Mouse (Mus musculus) fat pad, adult 2 months (tissue): ENCODE data around the gene Myo5c.

Experiments used
- DNase-seq: peaks from one replicate; pipeline ENCODE4 v3.0.0-alpha.2; 2011; ENCODE audit warnings: low read depth, low spot score; ENCODE audit errors: extremely low read depth

Gene Myo5c

DNA sequence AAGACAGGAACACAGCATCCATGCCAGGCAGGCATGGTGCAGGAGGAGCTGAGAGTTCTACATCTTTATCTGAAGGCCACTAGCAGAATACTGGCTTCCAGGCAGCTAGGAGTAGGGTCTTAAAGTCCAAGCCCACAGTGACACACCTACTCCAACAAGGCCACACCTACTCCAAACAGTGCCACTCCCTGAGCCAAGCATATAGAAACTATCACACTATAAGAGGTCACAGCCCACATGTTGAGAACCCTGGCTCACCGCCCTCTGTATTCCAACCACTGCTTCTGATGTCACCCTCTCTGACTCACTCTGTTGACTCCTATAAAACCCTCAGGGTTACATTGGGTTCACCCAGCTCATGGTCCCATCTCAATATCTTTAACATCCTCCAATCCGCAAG lies 86.4 kb downstream of the Myo5c start:
- no peak for DNase-seq

- DNase-seq, result no peak
Observed at GRCm38 (mm10) chr9:75319365-75319764, 87.5 kb downstream of the Myo5c start.

- DNase-seq, result no peak
Observed at GRCm38 (mm10) chr9:75322099-75322885, 90.5 kb downstream of the Myo5c start.

GRCm38 (mm10) chr9:75328047-75328446 lies 96.2 kb downstream of the Myo5c start:
- no peak for DNase-seq

- DNase-seq, result no peak
Observed at GRCm38 (mm10) chr9:75330821-75331220, 99.0 kb downstream of the Myo5c start.

DNA sequence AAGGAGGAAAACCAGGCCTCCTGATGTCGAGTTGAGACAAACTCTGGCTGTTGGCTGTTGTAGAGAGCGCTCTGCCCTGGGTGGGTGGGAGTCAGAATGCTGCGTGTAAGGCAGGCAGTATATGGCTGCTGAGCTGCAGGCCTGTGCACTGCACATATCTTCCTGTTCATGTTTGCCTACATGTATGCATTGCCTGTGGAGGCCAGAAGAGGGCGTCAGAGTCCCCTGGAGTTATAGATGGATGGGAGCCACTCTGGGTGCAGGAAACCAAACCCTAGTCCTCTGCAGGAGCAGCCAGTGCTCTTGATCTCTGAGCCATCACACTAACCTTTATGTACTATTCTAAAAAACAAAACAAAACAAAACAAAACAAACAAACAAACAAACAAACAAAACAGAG lies 102.6 kb downstream of the Myo5c start:
- no peak for DNase-seq

- no peak for DNase-seq
Observed at GRCm38 (mm10) chr9:75338016-75338415, 106.2 kb downstream of the Myo5c start.

- DNase-seq, result no peak
Observed at GRCm38 (mm10) chr9:75342433-75342832, 110.6 kb downstream of the Myo5c start.

DNA sequence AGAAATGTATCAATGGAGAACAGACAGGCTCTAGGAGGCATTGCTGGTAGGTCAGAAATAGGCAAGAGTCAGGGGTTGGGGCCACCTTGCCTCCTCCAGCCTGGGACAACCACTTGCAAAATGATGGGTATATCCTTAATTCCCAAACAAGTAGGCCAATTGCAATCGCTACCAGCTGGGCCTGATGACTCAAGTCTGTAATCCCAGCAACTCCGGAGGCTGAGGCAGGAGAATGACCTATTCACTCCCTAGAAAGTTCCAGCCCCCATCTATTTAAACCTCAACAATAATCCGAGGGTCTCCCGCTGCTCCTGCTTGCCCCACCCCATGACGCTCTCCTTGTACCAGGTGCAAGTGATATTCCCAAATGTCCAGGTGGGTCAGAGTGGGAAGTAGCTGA lies 115.6 kb downstream of the Myo5c start, which contains the start of gene Bcl2l10:
Bcl2l10 (plus strand) TSS at position 301 of the 400 bp plus-strand sequence.
- DNase-seq, result no peak

DNA sequence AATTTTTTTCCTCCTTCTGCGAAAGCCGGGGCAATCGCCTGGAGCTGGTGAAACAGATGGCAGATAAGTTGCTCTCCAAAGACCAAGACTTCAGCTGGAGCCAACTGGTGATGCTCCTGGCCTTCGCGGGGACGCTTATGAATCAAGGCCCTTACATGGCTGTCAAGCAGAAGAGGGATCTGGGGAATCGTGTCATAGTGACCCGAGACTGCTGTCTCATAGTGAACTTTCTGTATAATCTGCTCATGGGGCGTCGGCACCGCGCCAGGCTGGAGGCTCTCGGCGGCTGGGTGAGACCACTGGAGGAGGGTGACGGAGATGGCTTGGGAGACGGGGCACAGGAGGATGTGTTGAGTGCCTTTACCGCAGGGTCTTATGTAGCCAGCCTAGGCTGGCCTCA lies 116.2 kb downstream of the Myo5c start:
- no peak for DNase-seq

- DNase-seq, result no peak
Observed at GRCm38 (mm10) chr9:75348641-75349040, 116.8 kb downstream of the Myo5c start.

DNA sequence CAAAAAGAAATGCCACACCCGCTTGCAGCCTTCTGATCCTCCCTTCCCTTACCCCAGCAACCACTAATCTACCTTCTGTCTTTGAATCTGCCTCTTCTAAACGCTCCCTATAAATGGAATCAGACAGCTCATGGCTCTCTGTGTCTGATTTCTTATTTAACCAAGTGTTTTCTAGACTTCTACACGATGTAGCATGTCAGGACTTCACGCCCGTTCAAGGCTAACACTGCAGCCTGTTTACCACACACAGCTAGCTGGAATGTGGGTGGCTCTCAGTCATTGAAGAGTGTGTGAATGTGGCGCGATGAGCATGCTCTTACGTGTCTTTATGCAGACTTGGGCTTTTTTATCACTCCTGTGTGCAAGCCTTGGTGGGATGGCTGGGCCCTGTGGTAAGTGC lies 121.3 kb downstream of the Myo5c start:
- DNase-seq, result no peak
